Mouse (Mus musculus) heart, postnatal 0 days (tissue): ENCODE data around the gene Tmem40. TPM values are rescaled to one million over a fixed set of nuclear protein-coding genes. Genes with fewer than 3 reads are reported as not detected.

Experiments
- ATAC-seq: fragments of 200-750 bp; cut with Nextera tagmentation; 2 replicates; pipeline ENCODE4 v1.8.0; 2017; ENCODE audit warnings: low read depth, moderate number of reproducible peaks, moderate library complexity; ENCODE audit not compliant: insufficient read depth
- DNase-seq: peaks from one replicate; pipeline ENCODE4 v3.0.0-alpha.2; 2016; ENCODE audit warnings: low spot score
- H3K27ac ChIP-seq: fragments of 300-500 bp; sonication (generic); 2 replicates; pipeline ENCODE4 v1.5.1; 2014; ENCODE audit warnings: low read depth, mild to moderate bottlenecking
- H3K27me3 ChIP-seq: fragments of 300-500 bp; sonication (generic); 2 replicates; pipeline ENCODE4 v1.6.1; 2014; ENCODE audit warnings: low read length, mixed read lengths; ENCODE audit not compliant: control insufficient read depth, insufficient read depth
- H3K36me3 ChIP-seq: fragments of 300-500 bp; sonication (generic); replicated peaks from 2 replicates; pipeline ENCODE4 v1.6.1; 2014; ENCODE audit warnings: low read length, mixed read lengths; ENCODE audit not compliant: control insufficient read depth, insufficient read depth
- H3K4me1 ChIP-seq: fragments of 300-500 bp; sonication (generic); 2 replicates; pipeline ENCODE4 v1.6.1; 2014; ENCODE audit warnings: antibody characterized with exemption; ENCODE audit not compliant: control insufficient read depth, insufficient read depth
- H3K4me2 ChIP-seq: fragments of 300-500 bp; sonication (generic); 2 replicates; pipeline ENCODE4 v1.6.1; 2014; ENCODE audit warnings: low read depth, mild to moderate bottlenecking, low read length, moderate library complexity
- H3K4me3 ChIP-seq: fragments of 300-500 bp; sonication (generic); 2 replicates; pipeline ENCODE4 v1.5.1; 2014; ENCODE audit warnings: low read depth, low read length
- H3K9ac ChIP-seq: fragments of 300-500 bp; sonication (generic); replicated peaks from 2 replicates; pipeline ENCODE4 v1.6.1; 2014; ENCODE audit warnings: low read depth, low read length, mixed read lengths
- H3K9me3 ChIP-seq: fragments of 300-500 bp; sonication (generic); replicated peaks from 2 replicates; pipeline ENCODE4 v1.6.1; 2016; ENCODE audit warnings: low read length; ENCODE audit not compliant: control insufficient read depth
- CTCF ChIP-seq: IDR thresholded peaks from 2 replicates; pipeline ENCODE4 v1.5.1; 2016; ENCODE audit warnings: antibody characterized with exemption, control low read depth, low read depth
- EP300 ChIP-seq: IDR thresholded peaks from 2 replicates; pipeline ENCODE4 v1.6.1; 2016; ENCODE audit warnings: antibody characterized with exemption, low read depth
- WGBS: fragments of 180-500 bp; shearing (Covaris S2); extraction: QIAGEN DNeasy Blood & Tissue Kit; methylation state at CpG from one replicate; pipeline ENCODE4 v1.1.7; 2014; 5-methylcytosine and 5-hydroxymethylcytosine counted together
- microRNA-seq: library from miRNA; unstranded; fragments of <30 nt; microRNA quantifications from one replicate; pipeline ENCODE4, GENCODE M21; 2016
- polyA plus RNA-seq: library from polyadenylated mRNA; unstranded; fragments of >200 nt; fragmentation: Nextera tagmentation; extraction: Ambion mirVana; gene quantifications from 2 replicates; pipeline ENCODE4 v1.2.1, GENCODE M21; 2015
- total RNA-seq: library from RNA; depleted of rRNA; stranded (reverse); fragments of >200 nt; gene quantifications from 2 replicates; pipeline ENCODE4 v1.2.3, GENCODE M21; 2014; ENCODE audit warnings: low replicate concordance; rRNA removed

Tmem40 gene
- total and polyA plus RNA-seq, 2 experiments from 2014 or later = 0.26 to 2.3 TPM

GRCm38 (mm10) chr6:115684271-115684670, 77.9 kb downstream of the Tmem40 start:
- Histone ChIP-seq H3K36me3 (no peaks in the 10 kb centered on the region), H3K4me3 (no peak overlapping the region), H3K9ac (no peak overlapping the region), H3K9me3 (peaks cover 10% of the 10 kb centered on the region), H3K4me1 (0 out of 2 replicates have a peak, but pooled peaks cover 5% of the 10 kb centered on the region), H3K27ac (no peak overlapping the region), H3K4me2 (no peak overlapping the region), H3K27me3 (no peaks in the 10 kb centered on the region)
- no peak for ATAC-seq
- WGBS = 93% methylated on average over 2 of the region's 2 CpGs
- no peak for DNase-seq
- TF ChIP-seq CTCF = no peak
- TF ChIP-seq EP300 = no peak

DNA sequence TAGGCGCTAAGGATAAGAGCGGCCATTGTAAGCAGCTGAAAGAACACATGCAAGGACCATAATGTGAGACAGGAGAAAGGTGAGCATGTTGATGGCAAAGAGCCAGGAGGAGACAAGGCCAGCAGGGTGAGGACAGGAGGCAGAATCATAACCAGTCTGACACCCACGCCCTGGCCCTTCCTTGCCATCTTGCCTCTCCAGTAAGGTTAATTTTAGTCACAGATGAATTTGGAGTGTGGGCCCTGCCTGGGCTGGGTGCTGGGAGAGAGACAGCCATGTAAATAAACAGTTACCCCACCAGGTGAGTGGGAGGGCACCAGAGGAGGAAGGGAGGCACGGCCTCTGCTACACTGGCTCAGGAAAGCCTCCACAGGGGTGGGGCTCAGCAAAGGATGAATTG, 81.1 kb downstream of the Tmem40 start:
- DNase-seq = no peak
- Histone ChIP-seq H3K4me3 (no peak overlapping the region), H3K27ac (no peak overlapping the region), H3K36me3 (no peaks in the 10 kb centered on the region), H3K4me1 (0 out of 2 replicates have a peak, but pooled peaks cover 5% of the 10 kb centered on the region), H3K27me3 (no peaks in the 10 kb centered on the region), H3K9ac (no peak overlapping the region), H3K9me3 (no peaks in the 10 kb centered on the region), H3K4me2 (no peak overlapping the region)
- TF ChIP-seq EP300 = no peak
- TF ChIP-seq CTCF = no peak
- ATAC-seq = no peak
- 55% methylated on average over 4 of the region's 4 CpGs for WGBS

Small RNA genes within 50 kb of the gene (microRNA-seq; reads per million reads assigned to microRNA genes)
- gene Mir7660 = 0.54 reads per million

Other genes starting within 250 kb of the Tmem40 start
- 6.0 and 11.5 TPM in 2 replicates for gene Tsen2, start 217.7 kb downstream of the Tmem40 start, total RNA-seq
- gene Tsen2, start 217.7 kb downstream of the Tmem40 start, polyA plus RNA-seq = 12.6 and 14.1 TPM in 2 replicates
- not detected in 2 replicates for gene Mkrn2os, start 169.8 kb downstream of the Tmem40 start, total RNA-seq
- 0.37 and 0.44 TPM in 2 replicates for gene Mkrn2os, start 169.8 kb downstream of the Tmem40 start, polyA plus RNA-seq
- 17.9 and 71.3 TPM in 2 replicates for gene Mkrn2, start 160.5 kb downstream of the Tmem40 start, total RNA-seq
- 29.6 and 31.3 TPM in 2 replicates for gene Mkrn2, start 160.5 kb downstream of the Tmem40 start, polyA plus RNA-seq
- gene Raf1, start 85.8 kb downstream of the Tmem40 start, total RNA-seq = 182 and 204 TPM in 2 replicates
- 72.3 and 80.6 TPM in 2 replicates for gene Raf1, start 85.8 kb downstream of the Tmem40 start, polyA plus RNA-seq
- gene Cand2, start 12.1 kb upstream of the Tmem40 start, total RNA-seq = 50.9 and 56.5 TPM in 2 replicates
- 29.2 and 30.0 TPM in 2 replicates for gene Cand2, start 12.1 kb upstream of the Tmem40 start, polyA plus RNA-seq
- 1,019 and 1,034 TPM in 2 replicates for gene Rpl32, start 46.3 kb upstream of the Tmem40 start, total RNA-seq
- 1,074 and 1,115 TPM in 2 replicates for gene Rpl32, start 46.3 kb upstream of the Tmem40 start, polyA plus RNA-seq
- 1.5 TPM in 1 of 2 replicates, not detected in the other for gene Efcab12, start 76.0 kb upstream of the Tmem40 start, total RNA-seq
- 0.29 and 0.30 TPM in 2 replicates for gene Efcab12, start 76.0 kb upstream of the Tmem40 start, polyA plus RNA-seq
- gene Mbd4, start 91.0 kb upstream of the Tmem40 start, total RNA-seq = 1.2 and 1.5 TPM in 2 replicates
- gene Mbd4, start 91.0 kb upstream of the Tmem40 start, polyA plus RNA-seq = 3.4 and 4.8 TPM in 2 replicates
- 17.8 and 25.8 TPM in 2 replicates for gene Ift122, start 91.1 kb upstream of the Tmem40 start, total RNA-seq
- gene Ift122, start 91.1 kb upstream of the Tmem40 start, polyA plus RNA-seq = 13.3 and 13.5 TPM in 2 replicates
- 1.3 TPM in 1 of 2 replicates, not detected in the other for gene Rho, start 169.3 kb upstream of the Tmem40 start, total RNA-seq
- gene Rho, start 169.3 kb upstream of the Tmem40 start, polyA plus RNA-seq = 0.04 TPM in 1 of 2 replicates, not detected in the other
- gene H1foo, start 182.5 kb upstream of the Tmem40 start, total RNA-seq = not detected in 2 replicates
- not detected in 2 replicates for gene H1foo, start 182.5 kb upstream of the Tmem40 start, polyA plus RNA-seq
- gene Plxnd1, start 232.6 kb upstream of the Tmem40 start, total RNA-seq = 82.4 and 166 TPM in 2 replicates
- gene Plxnd1, start 232.6 kb upstream of the Tmem40 start, polyA plus RNA-seq = 28.1 and 37.7 TPM in 2 replicates